Mouse (Mus musculus) ES-Bruce4 (cell line): ENCODE measurements around the gene Pde4dip. TPM values are rescaled to one million over a fixed set of nuclear protein-coding genes. Genes with fewer than 3 reads are reported as not detected.

ENCODE experiments used
- H3K27ac ChIP-seq: 2 replicates; pipeline ENCODE4 v1.5.1; 2012; ENCODE audit warnings: low read length, inconsistent platforms; ENCODE audit not compliant: insufficient read depth
- H3K27me3 ChIP-seq: 2 replicates; pipeline ENCODE4 v1.6.1; 2012; ENCODE audit warnings: mild to moderate bottlenecking, low read length, inconsistent platforms; ENCODE audit not compliant: control insufficient read depth, poor library complexity, insufficient read depth, severe bottlenecking
- H3K36me3 ChIP-seq: 2 replicates; pipeline ENCODE4 v1.6.1; 2012; ENCODE audit warnings: inconsistent platforms, mild to moderate bottlenecking, low read length, moderate library complexity; ENCODE audit not compliant: control insufficient read depth, poor library complexity, insufficient read depth, severe bottlenecking
- H3K4me1 ChIP-seq: one replicate; pipeline ENCODE4 v1.8.1; 2011; ENCODE audit warnings: low read length; ENCODE audit not compliant: control insufficient read depth, insufficient read depth
- H3K4me3 ChIP-seq: 2 replicates; pipeline ENCODE4 v1.5.1; 2011; ENCODE audit warnings: low read depth, mild to moderate bottlenecking, low read length
- H3K9ac ChIP-seq: 2 replicates; pipeline ENCODE4 v1.6.1; 2012; ENCODE audit warnings: low read depth, mild to moderate bottlenecking, inconsistent platforms; ENCODE audit not compliant: poor library complexity, severe bottlenecking
- H3K9me3 ChIP-seq: replicated peaks from 2 replicates; pipeline ENCODE4 v1.6.1; 2012; ENCODE audit warnings: mild to moderate bottlenecking, low read length, inconsistent platforms; ENCODE audit not compliant: control insufficient read depth, poor library complexity, insufficient read depth, severe bottlenecking
- CTCF ChIP-seq: IDR thresholded peaks from one replicate; pipeline ENCODE4 v1.8.1; 2011; ENCODE audit warnings: low read depth, low read length
- EP300 ChIP-seq: IDR thresholded peaks from 2 replicates; pipeline ENCODE4 v1.6.1; 2011; ENCODE audit warnings: low read depth, low read length; ENCODE audit not compliant: insufficient read depth
- POLR2A ChIP-seq: IDR thresholded peaks from one replicate; pipeline ENCODE4 v1.8.1; 2011; ENCODE audit warnings: low read length; ENCODE audit not compliant: insufficient read depth
- polyA plus RNA-seq: library from polyadenylated mRNA; stranded (reverse); fragments of >200 nt; gene quantifications from 2 replicates; pipeline ENCODE4 v1.2.4, GENCODE M21; 2011; ENCODE audit warnings: low read depth; ENCODE audit not compliant: missing spikeins, insufficient read depth, insufficient read length

Pde4dip gene
- polyA plus RNA-seq, 1 experiment, result 16.8 TPM

GRCm38 (mm10) chr3:97730131-97730530 is 158.4 kb downstream of the Pde4dip start:
- H3K36me3 ChIP-seq, result no peaks in the 10 kb centered on the region
- H3K4me1 ChIP-seq, result no peaks in the 10 kb centered on the region
- H3K27me3 ChIP-seq, result no peaks in the 10 kb centered on the region
- TF ChIP-seq CTCF, result no peak
- TF ChIP-seq POLR2A, result no peak
- TF ChIP-seq EP300, result no peak
- H3K4me3 ChIP-seq, result no peak overlapping the region
- H3K27ac ChIP-seq, result no peak overlapping the region
- H3K9me3 ChIP-seq, result no peaks in the 10 kb centered on the region
- H3K9ac ChIP-seq, result no peak overlapping the region

GRCm38 (mm10) chr3:97727801-97728200 is 160.7 kb downstream of the Pde4dip start:
- no peaks in the 10 kb centered on the region for H3K36me3 ChIP-seq
- no peak overlapping the region for H3K4me3 ChIP-seq
- no peaks in the 10 kb centered on the region for H3K4me1 ChIP-seq
- no peak overlapping the region for H3K9ac ChIP-seq
- no peak overlapping the region for H3K27ac ChIP-seq
- TF ChIP-seq CTCF (no peak), EP300 (no peak), POLR2A (no peak)
- peaks cover 10% of the 10 kb centered on the region for H3K9me3 ChIP-seq
- no peaks in the 10 kb centered on the region for H3K27me3 ChIP-seq

DNA sequence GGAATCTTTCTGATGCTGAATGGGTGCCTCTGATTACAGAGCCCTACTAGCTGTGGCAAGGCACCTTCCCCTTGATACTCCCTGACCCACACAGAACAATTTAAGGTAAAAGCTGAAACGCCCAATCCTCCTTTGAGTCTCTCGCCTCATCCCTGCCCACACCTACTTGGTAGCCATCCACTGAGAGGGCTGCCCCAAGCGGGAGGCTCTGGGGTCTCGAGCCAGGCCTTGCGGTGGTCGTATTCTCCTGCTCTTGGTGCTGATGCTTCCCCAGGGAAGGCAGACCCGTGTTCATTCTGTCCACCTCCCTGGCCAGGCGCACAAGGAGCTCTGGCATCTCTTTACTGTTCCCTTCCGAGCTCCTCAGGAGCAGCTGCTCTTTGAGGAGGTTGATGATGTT is 169.4 kb downstream of the Pde4dip start:
- Histone ChIP-seq H3K9me3 (peaks cover 17% of the 10 kb centered on the region), H3K4me3 (no peak overlapping the region), H3K9ac (no peak overlapping the region), H3K36me3 (no peaks in the 10 kb centered on the region), H3K27ac (no peak overlapping the region), H3K27me3 (no peaks in the 10 kb centered on the region), H3K4me1 (no peaks in the 10 kb centered on the region)
- TF ChIP-seq EP300 (no peak), POLR2A (no peak), CTCF (no peak)

DNA sequence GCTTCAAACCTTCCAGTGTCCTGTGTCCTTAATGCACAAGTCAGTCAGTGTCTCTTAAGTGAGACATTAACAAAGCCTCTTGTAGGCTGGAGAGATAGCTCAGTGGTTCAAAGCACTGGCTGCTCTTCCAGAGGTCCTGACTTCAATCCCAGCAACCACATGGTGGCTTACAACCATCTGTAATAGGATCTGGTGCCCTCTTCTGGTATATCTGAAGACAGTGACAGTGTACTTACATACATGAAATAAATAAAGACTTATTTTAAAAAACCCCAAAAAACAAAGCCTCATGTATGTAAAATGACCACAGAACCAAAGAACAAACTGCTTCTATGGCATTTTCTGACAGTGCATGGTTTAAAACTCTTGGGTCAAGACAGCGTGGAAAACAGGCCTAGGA is 172.6 kb downstream of the Pde4dip start:
- no peak for TF ChIP-seq EP300
- no peak for TF ChIP-seq POLR2A
- TF ChIP-seq CTCF, result no peak
- Histone ChIP-seq H3K36me3 (no peaks in the 10 kb centered on the region), H3K4me1 (no peaks in the 10 kb centered on the region), H3K9ac (no peak overlapping the region), H3K27me3 (no peaks in the 10 kb centered on the region), H3K27ac (no peak overlapping the region), H3K9me3 (no peaks in the 10 kb centered on the region), H3K4me3 (no peak overlapping the region)

GRCm38 (mm10) chr3:97710881-97711280 is 177.6 kb downstream of the Pde4dip start:
- H3K4me3 ChIP-seq, result no peak overlapping the region
- H3K27me3 ChIP-seq, result no peaks in the 10 kb centered on the region
- H3K4me1 ChIP-seq, result no peaks in the 10 kb centered on the region
- H3K9ac ChIP-seq, result no peak overlapping the region
- no peak for TF ChIP-seq POLR2A
- TF ChIP-seq CTCF, result no peak
- no peak for TF ChIP-seq EP300
- H3K27ac ChIP-seq, result no peak overlapping the region
- H3K36me3 ChIP-seq, result no peaks in the 10 kb centered on the region
- H3K9me3 ChIP-seq, result no peaks in the 10 kb centered on the region

DNA sequence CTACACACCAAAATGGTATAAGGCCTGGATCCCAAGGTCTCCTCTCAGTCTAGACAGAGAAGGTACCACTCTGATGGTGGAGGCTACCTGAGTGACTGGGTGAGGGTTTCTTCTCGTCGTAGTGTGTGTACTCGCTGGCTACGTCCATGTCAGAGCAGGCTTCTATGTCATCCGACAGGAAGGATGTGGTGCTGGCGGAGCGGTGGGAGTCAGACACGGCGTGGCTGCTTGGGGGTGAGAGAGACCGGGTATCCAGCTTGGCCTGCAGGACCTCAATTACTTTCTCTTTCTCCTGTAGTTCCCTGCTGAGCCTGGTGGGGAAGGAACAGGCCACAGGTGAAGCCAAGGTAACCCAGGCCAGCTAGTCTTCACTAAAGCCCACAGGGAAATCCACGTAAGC is 178.4 kb downstream of the Pde4dip start:
- H3K27ac ChIP-seq, result no peak overlapping the region
- H3K4me3 ChIP-seq, result no peak overlapping the region
- no peaks in the 10 kb centered on the region for H3K4me1 ChIP-seq
- H3K9ac ChIP-seq, result no peak overlapping the region
- no peaks in the 10 kb centered on the region for H3K36me3 ChIP-seq
- no peaks in the 10 kb centered on the region for H3K27me3 ChIP-seq
- H3K9me3 ChIP-seq, result no peaks in the 10 kb centered on the region
- TF ChIP-seq POLR2A, result no peak
- TF ChIP-seq CTCF, result no peak
- no peak for TF ChIP-seq EP300
